Mouse (Mus musculus): ENCODE results near the gene Arid1b. TPM values are rescaled to one million over a fixed set of nuclear protein-coding genes. Genes with fewer than 3 reads are reported as not detected.

The Arid1b gene
- polyA plus RNA-seq, 1 experiment from 2014 or later, result 12.2 TPM

- Histone ChIP-seq H3K27ac (replicated peaks) (no peak overlapping the region), H3K4me3 (replicated peaks) (no peak overlapping the region), H3K9ac (no peak overlapping the region), H3K27me3 (no peaks in the 10 kb centered on the region), H3K9me3 (replicated peaks) (no peaks in the 10 kb centered on the region), H3K36me3 (no peaks in the 10 kb centered on the region), H3K4me1 (peaks cover 42% of the 10 kb centered on the region), H3K4me2 (replicated peaks) (no peak overlapping the region)
- ATAC-seq (ENCODE audit: insufficient number of reproducible peaks, low FRiP score, low TSS enrichment, low read depth), result no peak
- 36% methylated on average over 7 of the region's 7 CpGs for WGBS
Measured at GRCm38 (mm10) chr17:5205163-5205581, 211.0 kb downstream of the Arid1b start.

GRCm38 (mm10) chr17:5206731-5207130, 212.6 kb downstream of the Arid1b start:
- peaks cover 50% of the 10 kb centered on the region for H3K4me1 ChIP-seq
- no peaks in the 10 kb centered on the region for H3K27me3 ChIP-seq
- 74% methylated on average over 9 of the region's 9 CpGs for WGBS
- H3K27ac ChIP-seq (replicated peaks), result no peak overlapping the region
- H3K4me3 ChIP-seq (replicated peaks), result no peak overlapping the region
- H3K9me3 ChIP-seq (replicated peaks), result no peaks in the 10 kb centered on the region
- no peak overlapping the region for H3K9ac ChIP-seq
- H3K4me2 ChIP-seq (replicated peaks), result no peak overlapping the region
- H3K36me3 ChIP-seq, result no peaks in the 10 kb centered on the region
- ATAC-seq (ENCODE audit: insufficient number of reproducible peaks, low FRiP score, low TSS enrichment, low read depth), result no peak

- peaks cover 50% of the 10 kb centered on the region for H3K4me1 ChIP-seq
- no peak overlapping the region for H3K4me3 ChIP-seq (replicated peaks)
- H3K9me3 ChIP-seq (replicated peaks), result no peaks in the 10 kb centered on the region
- H3K4me2 ChIP-seq (replicated peaks), result no peak overlapping the region
- H3K27ac ChIP-seq (replicated peaks), result no peak overlapping the region
- no peak for ATAC-seq (ENCODE audit: insufficient number of reproducible peaks, low FRiP score, low TSS enrichment, low read depth)
- no peaks in the 10 kb centered on the region for H3K27me3 ChIP-seq
- H3K9ac ChIP-seq, result no peak overlapping the region
- H3K36me3 ChIP-seq, result no peaks in the 10 kb centered on the region
- 73% methylated on average over 8 of the region's 8 CpGs for WGBS
Measured at GRCm38 (mm10) chr17:5207881-5208280, 213.7 kb downstream of the Arid1b start.

DNA sequence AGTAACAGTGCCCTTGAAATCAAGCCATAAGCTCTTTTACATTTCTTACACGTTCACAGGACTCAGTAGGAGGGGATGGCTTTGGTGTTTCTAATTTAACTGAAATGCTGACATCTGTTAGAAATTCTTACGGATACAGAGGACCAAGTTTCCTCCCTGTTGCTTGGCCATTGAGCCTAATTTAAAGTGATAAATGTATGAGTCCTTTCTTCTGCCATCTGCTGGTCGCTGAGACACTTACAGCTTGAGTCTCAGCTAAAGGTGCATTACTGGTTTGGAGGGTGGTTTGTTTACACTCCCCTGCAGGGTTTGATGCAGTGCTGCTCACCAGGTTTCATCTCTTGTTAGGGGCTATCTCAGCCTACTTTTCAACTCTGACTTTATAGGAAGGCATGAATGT, 214.2 kb downstream of the Arid1b start:
- H3K27ac ChIP-seq (replicated peaks), result no peak overlapping the region
- no peak overlapping the region for H3K9ac ChIP-seq
- WGBS, result 20% methylated on average over 3 of the region's 3 CpGs
- no peak overlapping the region for H3K4me3 ChIP-seq (replicated peaks)
- H3K4me2 ChIP-seq (replicated peaks), result no peak overlapping the region
- no peaks in the 10 kb centered on the region for H3K9me3 ChIP-seq (replicated peaks)
- H3K27me3 ChIP-seq, result no peaks in the 10 kb centered on the region
- H3K36me3 ChIP-seq, result no peaks in the 10 kb centered on the region
- no peak for ATAC-seq (ENCODE audit: insufficient number of reproducible peaks, low FRiP score, low TSS enrichment, low read depth)
- H3K4me1 ChIP-seq, result peaks cover 47% of the 10 kb centered on the region

- Histone ChIP-seq H3K4me3 (replicated peaks) (no peak overlapping the region), H3K4me2 (replicated peaks) (no peak overlapping the region), H3K36me3 (no peaks in the 10 kb centered on the region), H3K9me3 (replicated peaks) (no peaks in the 10 kb centered on the region), H3K27ac (replicated peaks) (no peak overlapping the region), H3K4me1 (peaks cover 42% of the 10 kb centered on the region), H3K27me3 (no peaks in the 10 kb centered on the region), H3K9ac (no peak overlapping the region)
- no peak for ATAC-seq (ENCODE audit: insufficient number of reproducible peaks, low FRiP score, low TSS enrichment, low read depth)
- 83% methylated on average over 1 of the region's 1 CpGs for WGBS
Measured at GRCm38 (mm10) chr17:5209076-5209475, 214.9 kb downstream of the Arid1b start.

DNA sequence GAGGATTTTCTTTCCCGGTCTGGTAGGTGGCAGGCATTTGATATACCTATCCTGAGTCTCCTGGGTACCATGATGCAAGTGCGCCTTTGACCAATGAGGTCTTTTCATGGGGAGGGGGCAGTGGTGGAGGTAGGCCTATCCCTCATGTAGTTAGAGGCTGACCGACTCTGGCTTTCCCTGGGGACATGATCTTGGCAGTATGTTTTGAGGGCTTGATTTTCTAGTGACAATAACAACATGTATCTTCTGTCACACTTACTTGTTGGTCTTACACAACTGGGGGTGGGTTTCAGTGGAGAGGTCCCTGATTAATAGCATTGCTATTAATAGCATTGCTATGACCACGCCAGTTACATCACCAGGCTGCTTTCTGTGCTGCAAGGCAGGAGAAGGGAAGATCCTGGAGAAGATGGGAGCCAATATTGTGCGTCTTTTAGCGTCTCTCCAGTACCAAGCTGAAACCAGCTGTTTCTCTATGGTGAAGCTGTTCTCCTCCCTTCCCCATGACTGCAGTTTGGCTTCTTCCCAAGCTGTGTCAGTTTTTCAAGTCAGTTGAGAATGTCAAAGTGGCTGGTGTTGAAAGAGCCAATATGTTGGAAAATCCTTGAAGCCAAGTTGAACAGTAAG, 216.1 kb downstream of the Arid1b start:
- H3K4me3 ChIP-seq (replicated peaks), result no peak overlapping the region
- no peak overlapping the region for H3K27ac ChIP-seq (replicated peaks)
- no peaks in the 10 kb centered on the region for H3K27me3 ChIP-seq
- no peak for ATAC-seq (ENCODE audit: insufficient number of reproducible peaks, low FRiP score, low TSS enrichment, low read depth)
- H3K36me3 ChIP-seq, result no peaks in the 10 kb centered on the region
- 70% methylated on average over 6 of the region's 6 CpGs for WGBS
- H3K4me1 ChIP-seq, result peaks cover 34% of the 10 kb centered on the region
- no peaks in the 10 kb centered on the region for H3K9me3 ChIP-seq (replicated peaks)
- no peak overlapping the region for H3K9ac ChIP-seq
- H3K4me2 ChIP-seq (replicated peaks), result no peak overlapping the region

DNA sequence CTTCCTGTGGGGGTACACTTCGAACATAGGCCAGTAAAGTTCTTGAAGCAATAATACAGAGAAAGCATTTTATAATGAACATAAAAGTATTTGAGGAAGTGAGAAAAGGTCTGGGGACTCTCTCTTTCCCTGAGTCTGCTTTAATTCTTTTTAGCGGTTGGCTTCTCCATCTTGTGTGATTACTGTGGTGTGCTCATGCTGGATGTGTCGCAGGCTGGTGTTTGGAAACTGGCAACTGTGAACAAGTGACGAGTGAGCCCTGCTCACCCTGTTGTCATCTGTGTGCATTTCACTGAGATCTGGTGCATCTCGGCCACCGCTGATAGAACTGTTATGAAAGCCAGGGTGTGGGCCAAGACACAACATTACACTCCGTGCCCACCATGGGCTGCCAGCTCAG, 216.8 kb downstream of the Arid1b start:
- no peak for ATAC-seq (ENCODE audit: insufficient number of reproducible peaks, low FRiP score, low TSS enrichment, low read depth)
- Histone ChIP-seq H3K4me3 (replicated peaks) (no peak overlapping the region), H3K27me3 (no peaks in the 10 kb centered on the region), H3K4me2 (replicated peaks) (no peak overlapping the region), H3K9me3 (replicated peaks) (no peaks in the 10 kb centered on the region), H3K27ac (replicated peaks) (no peak overlapping the region), H3K9ac (no peak overlapping the region), H3K36me3 (no peaks in the 10 kb centered on the region), H3K4me1 (peaks cover 31% of the 10 kb centered on the region)
- 83% methylated on average over 7 of the region's 7 CpGs for WGBS

- no peak overlapping the region for H3K4me3 ChIP-seq (replicated peaks)
- H3K36me3 ChIP-seq, result no peaks in the 10 kb centered on the region
- ATAC-seq (ENCODE audit: insufficient number of reproducible peaks, low FRiP score, low TSS enrichment, low read depth), result no peak
- peaks cover 36% of the 10 kb centered on the region for H3K4me1 ChIP-seq
- no peak overlapping the region for H3K27ac ChIP-seq (replicated peaks)
- H3K9ac ChIP-seq, result no peak overlapping the region
- no peak overlapping the region for H3K4me2 ChIP-seq (replicated peaks)
- no peaks in the 10 kb centered on the region for H3K27me3 ChIP-seq
- 66% methylated on average over 12 of the region's 12 CpGs for WGBS
- no peaks in the 10 kb centered on the region for H3K9me3 ChIP-seq (replicated peaks)
Measured at GRCm38 (mm10) chr17:5212166-5212565, 218.0 kb downstream of the Arid1b start.

DNA sequence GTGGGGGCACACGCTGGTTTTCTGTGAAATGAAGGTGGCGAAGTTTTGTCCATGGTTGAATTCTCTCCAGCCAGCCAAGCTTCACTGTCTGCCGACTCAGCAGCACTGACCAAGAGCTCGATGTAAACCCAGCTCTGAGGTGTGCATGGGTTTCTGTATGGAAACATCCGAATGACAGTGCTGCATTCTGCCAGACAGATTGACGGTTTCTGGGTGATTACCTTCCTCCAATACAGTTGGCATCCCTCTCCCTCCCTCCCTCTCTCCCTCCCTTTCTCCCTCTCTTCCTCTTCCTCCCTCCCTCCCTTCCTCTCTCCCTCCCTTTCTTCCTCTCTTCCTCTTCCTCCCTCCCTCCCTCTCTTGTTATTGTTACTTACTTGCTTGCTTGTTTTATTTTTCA, 219.3 kb downstream of the Arid1b start:
- no peak overlapping the region for H3K27ac ChIP-seq (replicated peaks)
- H3K36me3 ChIP-seq, result no peaks in the 10 kb centered on the region
- peaks cover 42% of the 10 kb centered on the region for H3K4me1 ChIP-seq
- no peaks in the 10 kb centered on the region for H3K27me3 ChIP-seq
- H3K4me2 ChIP-seq (replicated peaks), result no peak overlapping the region
- WGBS, result 65% methylated on average over 6 of the region's 6 CpGs
- H3K4me3 ChIP-seq (replicated peaks), result no peak overlapping the region
- no peak overlapping the region for H3K9ac ChIP-seq
- H3K9me3 ChIP-seq (replicated peaks), result no peaks in the 10 kb centered on the region
- no peak for ATAC-seq (ENCODE audit: insufficient number of reproducible peaks, low FRiP score, low TSS enrichment, low read depth)

- H3K9me3 ChIP-seq (replicated peaks), result no peaks in the 10 kb centered on the region
- H3K4me3 ChIP-seq (replicated peaks), result no peak overlapping the region
- H3K4me2 ChIP-seq (replicated peaks), result no peak overlapping the region
- no peak overlapping the region for H3K9ac ChIP-seq
- H3K4me1 ChIP-seq, result peaks cover 51% of the 10 kb centered on the region
- whole genome bisulfite sequencing, result 91% methylated on average over 4 of the region's 4 CpGs
- H3K27ac ChIP-seq (replicated peaks), result no peak overlapping the region
- H3K27me3 ChIP-seq, result no peaks in the 10 kb centered on the region
- ATAC-seq (ENCODE audit: insufficient number of reproducible peaks, low FRiP score, low TSS enrichment, low read depth), result no peak
- no peaks in the 10 kb centered on the region for H3K36me3 ChIP-seq
Measured at GRCm38 (mm10) chr17:5215352-5215751, 221.2 kb downstream of the Arid1b start.

GRCm38 (mm10) chr17:5216965-5217546, 222.9 kb downstream of the Arid1b start:
- H3K27me3 ChIP-seq, result no peaks in the 10 kb centered on the region
- H3K4me3 ChIP-seq (replicated peaks), result no peak overlapping the region
- no peaks in the 10 kb centered on the region for H3K36me3 ChIP-seq
- no peak overlapping the region for H3K27ac ChIP-seq (replicated peaks)
- WGBS, result 59% methylated on average over 10 of the region's 10 CpGs
- no peak for ATAC-seq (ENCODE audit: insufficient number of reproducible peaks, low FRiP score, low TSS enrichment, low read depth)
- no peaks in the 10 kb centered on the region for H3K9me3 ChIP-seq (replicated peaks)
- H3K9ac ChIP-seq, result no peak overlapping the region
- H3K4me2 ChIP-seq (replicated peaks), result no peak overlapping the region
- H3K4me1 ChIP-seq, result peaks cover 56% of the 10 kb centered on the region
